Mouse (Mus musculus) retina, postnatal 7 days (tissue): Measurements from ENCODE around the gene Gm10639.
"Not testable (repeated sequence)": the region's sequence is repeated elsewhere in the genome, so short reads cannot be mapped to it uniquely, and the experiment has no call there.

Experiments
- DNase-seq: peaks from one replicate; pipeline ENCODE4 v3.0.0-alpha.2; 2012; ENCODE audit warnings: low read depth, low spot score

The Gm10639 gene

DNA sequence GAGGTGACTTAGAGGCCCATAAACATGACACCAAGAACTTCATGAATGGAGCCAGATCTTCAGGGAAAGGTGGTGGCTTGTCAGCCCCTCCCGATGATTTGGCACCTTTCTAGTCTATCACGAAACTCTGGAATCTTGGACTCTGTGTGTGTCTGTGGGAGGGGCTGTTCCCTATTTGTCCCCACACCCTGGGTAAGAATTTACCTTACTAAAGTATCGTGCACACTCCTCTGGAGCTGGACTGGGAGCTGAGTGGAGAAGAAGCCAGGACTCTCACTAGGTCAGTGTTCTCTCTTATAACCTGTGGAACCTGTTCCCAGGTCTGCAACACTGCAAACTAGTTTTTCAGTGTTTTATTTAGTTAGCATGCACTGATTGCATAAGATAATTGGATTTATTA lies at the start of gene Gm10639:
Gene Gm10639 (plus strand): TSS at position 201 of the 400 bp plus-strand sequence.
- not testable (repeated sequence) for DNase-seq

DNA sequence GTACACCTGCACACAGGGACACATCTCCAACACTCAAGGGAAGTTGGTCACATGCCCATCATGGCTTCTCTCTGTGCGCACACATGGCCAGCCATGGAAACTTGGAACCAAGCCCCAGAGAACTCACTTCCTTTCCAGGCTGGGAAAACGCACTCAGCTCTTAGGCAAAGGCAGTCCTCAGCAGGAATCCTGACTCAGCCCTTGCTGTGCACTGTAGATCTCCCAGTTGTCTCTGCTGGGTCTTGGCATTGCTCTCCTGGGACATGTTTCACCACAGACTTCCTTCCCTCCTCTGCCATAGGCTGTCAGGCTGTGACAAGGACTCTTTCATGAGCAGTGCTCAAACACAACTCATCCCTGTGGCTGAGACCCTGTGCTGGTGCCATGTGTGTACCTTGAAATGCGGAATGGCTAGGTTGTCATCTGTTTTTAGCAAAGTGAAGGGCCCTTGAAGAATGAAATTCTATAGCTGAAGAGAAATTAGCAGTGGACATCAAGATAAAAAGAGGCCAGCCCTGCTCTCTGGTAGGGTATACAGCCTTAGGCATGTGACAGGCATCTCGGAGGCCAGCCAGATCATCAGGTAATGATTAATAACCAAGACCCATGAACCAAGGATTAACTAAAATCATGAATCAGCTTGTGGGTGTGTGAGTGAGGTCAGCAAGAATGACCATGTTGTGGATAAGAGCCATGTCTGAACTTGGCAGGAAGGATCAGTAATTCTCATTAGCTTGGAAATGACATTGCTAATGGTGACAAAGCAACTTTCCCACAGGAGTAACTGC lies 33.8 kb upstream of the Gm10639 start:
- DNase-seq = not testable (repeated sequence)

DNA sequence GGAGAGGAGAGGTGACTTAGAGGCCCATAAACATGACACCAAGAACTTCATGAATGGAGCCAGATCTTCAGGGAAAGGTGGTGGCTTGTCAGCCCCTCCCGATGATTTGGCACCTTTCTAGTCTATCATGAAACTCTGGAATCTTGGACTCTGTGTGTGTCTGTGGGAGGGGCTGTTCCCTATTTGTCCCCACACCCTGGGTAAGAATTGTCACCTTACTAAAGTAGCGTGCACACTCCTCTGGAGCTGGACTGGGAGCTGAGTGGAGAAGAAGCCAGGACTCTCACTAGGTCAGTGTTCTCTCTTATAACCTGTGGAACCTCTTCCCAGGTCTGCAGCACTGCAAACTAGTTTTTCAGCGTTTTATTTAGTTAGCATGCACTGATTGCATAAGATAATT lies 32.8 kb upstream of the Gm10639 start, which contains the start of gene Gm3776:
Gene Gm3776 (plus strand): TSS at position 216 of the 400 bp plus-strand sequence.
- DNase-seq = not testable (repeated sequence)

- not testable (repeated sequence) for DNase-seq
These were observed 30.0 kb upstream of the Gm10639 start for GRCm38 (mm10) chr9:78259688-78260087.

DNA sequence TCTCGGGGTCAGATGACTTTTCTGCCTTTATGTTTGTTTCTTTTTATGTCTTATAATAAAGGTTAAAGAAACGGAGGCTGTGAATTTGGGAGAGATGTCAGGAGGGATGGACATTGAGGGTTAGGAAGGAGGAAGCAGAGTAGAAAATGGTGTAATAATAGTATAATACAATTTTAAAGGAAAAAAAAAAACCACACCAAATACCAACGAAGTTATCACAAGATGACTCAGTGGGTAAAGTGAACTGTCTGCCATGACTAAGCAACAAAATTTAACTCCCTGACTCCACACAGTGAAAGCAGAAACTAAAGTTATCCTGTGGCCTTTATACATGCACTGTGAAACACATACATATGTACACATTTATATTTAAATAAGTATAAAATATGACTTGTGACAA lies 18.8 kb upstream of the Gm10639 start:
- not testable (repeated sequence) for DNase-seq

GRCm38 (mm10) chr9:78282002-78282711 lies 7.6 kb upstream of the Gm10639 start:
- DNase-seq = not testable (repeated sequence)

- not testable (repeated sequence) for DNase-seq
These were observed 660 bp upstream of the Gm10639 start for GRCm38 (mm10) chr9:78289063-78289462.

DNA sequence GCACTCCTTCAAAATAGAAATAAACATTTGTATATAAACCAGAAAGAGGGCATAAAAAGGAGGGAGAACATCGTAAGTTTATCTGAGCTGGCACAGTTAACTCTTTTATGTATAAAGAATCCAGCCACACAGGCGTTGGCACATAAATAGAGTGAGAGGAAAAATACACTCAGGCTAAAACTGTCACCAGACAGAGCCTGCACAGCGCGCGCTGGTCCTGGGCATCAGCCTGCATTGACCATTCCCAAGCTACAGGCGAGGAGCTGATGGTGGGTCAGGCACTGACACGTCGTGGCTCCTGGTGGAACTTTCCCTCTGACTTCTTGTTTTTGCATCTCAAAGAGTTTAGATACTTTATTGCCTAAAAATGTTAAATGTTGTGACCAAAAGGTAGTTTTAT lies 2.7 kb downstream of the Gm10639 start:
- DNase-seq = not testable (repeated sequence)

GRCm38 (mm10) chr9:78293683-78294082 lies 4.0 kb downstream of the Gm10639 start:
- not testable (repeated sequence) for DNase-seq

DNA sequence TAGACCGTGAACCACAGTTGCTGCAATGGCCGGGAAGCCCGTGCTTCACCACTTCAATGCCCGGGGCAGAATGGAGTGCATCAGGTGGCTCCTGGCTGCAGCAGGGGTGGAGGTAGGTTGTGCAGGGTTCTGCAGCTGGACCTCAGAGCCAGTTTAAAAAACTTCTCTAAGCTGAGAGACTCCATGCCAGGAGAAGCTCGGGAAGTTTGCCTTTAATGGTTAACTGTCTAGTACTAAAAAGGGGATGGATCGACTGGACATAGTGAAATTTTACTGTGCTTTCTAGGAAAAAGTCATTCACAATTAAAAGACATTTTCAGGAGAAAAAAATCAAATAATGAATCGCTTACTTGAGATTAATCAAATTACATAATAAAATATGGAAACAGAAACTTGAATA lies 5.1 kb downstream of the Gm10639 start:
- DNase-seq = not testable (repeated sequence)

DNA sequence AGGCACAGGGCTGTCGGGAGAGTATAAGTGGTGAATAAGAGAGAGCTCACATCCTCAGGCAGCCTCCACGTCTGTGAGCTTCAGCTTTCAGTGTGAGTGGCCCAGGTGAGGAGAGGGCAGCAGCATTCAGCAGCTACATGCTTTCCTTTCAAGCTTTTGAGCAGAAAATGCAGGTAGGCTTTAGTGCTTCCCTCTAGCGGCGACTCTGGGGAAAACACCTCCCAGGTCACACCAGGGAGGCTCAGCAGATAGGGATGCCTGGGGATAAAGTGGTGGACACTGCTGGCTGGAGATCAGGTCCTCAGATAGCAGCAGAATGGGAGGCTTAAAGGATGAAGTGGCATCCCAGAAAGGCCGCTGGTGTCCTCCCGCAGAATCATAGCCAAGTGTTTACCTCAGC lies 6.4 kb downstream of the Gm10639 start:
- DNase-seq = peak; percentile 33

DNA sequence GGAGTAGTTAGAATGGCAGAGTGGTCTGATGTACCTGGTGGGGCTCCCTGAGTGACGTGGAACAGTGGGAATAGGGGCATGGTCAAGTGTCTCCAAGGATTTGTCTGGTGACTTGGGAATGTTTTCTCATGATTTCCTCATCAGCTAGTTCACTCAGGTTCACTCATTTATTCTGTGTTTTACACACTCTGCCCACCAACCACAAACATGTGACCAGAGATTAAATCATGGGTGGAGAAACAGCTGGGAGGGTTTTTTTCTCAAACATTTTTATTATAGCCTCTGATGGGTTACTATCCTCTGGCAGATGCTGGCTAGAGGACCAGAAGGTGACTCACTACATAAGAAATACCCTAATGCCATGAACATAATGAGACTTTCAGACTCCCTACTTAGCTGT lies 8.5 kb downstream of the Gm10639 start:
- no peak for DNase-seq

- DNase-seq = not testable (repeated sequence)
These were observed 9.4 kb downstream of the Gm10639 start for GRCm38 (mm10) chr9:78299143-78299542.

DNA sequence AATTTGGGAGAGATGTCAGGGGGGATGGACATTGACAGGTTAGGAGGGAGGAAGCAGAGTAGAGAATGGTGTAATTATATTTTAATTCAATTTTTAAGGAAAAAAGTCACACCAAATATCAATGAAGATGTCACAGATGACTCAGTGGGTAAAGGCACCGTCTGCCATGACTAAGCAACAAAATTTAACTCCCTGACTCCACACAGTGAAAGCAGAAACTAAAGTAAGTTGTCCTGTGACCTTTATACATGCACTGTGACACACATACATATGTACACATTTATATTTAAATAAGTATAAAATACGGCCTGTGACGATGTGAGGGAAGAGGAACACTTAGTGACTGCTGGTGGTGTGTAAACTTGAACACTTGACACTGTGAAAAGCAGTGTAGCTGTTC lies 18.4 kb downstream of the Gm10639 start:
- not testable (repeated sequence) for DNase-seq

DNA sequence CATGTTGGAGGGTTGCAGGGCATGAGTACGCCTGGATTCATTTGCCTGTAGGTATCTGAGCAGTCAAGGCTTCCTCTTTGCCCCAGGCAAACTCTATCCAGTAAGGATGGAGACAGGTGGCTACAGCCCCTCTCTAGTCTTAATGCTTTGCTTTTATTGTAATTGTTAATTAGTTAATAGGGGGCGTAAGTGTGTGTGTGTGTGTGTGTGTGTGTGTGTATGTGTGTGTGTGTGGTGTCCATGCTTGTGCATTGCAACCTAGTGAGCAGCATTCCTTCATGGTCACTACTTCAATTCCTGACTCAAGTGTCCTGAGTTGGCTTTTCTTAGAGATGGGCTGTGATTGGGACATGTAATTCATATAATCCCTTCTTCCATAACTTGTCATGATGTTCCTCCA lies 25.0 kb downstream of the Gm10639 start, which contains the start of gene Omt2a:
Gene Omt2a (minus strand): TSS at position 101 of the 400 bp plus-strand sequence.
- no peak for DNase-seq

GRCm38 (mm10) chr9:78319499-78319898 lies 29.8 kb downstream of the Gm10639 start:
- DNase-seq = no peak

DNA sequence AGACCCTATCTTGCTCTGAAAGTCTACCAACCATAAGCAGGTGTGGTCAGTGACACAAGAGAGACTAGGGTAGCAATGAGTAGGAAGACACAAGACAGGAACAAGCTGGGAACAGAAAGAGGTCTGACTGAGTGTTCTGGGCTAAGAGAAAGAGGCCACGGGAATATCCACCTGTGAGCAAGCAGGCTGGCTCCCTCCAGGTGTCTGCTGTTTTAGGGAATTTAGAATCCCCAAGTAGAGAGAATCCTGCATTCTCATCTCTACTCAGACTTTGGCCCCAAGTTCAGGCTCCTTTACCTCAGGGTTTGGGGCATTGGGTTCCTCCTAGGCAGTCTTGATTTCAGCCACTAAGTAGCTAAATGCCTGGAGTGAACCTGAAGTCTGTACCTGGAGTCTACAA lies 37.6 kb downstream of the Gm10639 start, which contains the start of gene Omt2b:
Gene Omt2b (plus strand): TSS at position 301 of the 400 bp plus-strand sequence.
- not testable (repeated sequence) for DNase-seq

DNA sequence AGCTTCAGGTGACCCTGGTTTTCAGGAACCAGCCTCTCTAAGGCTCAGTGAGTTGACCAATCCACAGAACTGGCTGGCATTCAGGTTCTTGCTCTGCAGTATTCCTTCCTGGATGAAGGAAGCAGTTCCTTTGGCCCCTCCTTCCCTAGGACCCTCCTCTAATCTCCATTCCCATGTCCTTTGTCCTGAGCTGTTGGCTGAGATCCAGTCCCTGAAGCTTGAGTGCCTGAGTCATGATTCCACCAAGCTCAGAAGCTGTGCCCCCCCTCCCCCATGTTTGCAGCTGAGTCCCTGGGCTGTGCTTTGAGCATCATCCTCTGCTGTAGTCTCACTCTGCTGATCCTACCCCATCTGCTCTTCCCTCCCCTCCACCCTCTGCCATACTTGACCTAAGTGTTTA lies 47.3 kb downstream of the Gm10639 start:
- not testable (repeated sequence) for DNase-seq

- DNase-seq = peak; percentile 24
These were observed 50.6 kb downstream of the Gm10639 start for GRCm38 (mm10) chr9:78340324-78340723.

GRCm38 (mm10) chr9:78342494-78342893 lies 52.8 kb downstream of the Gm10639 start:
- not testable (repeated sequence) for DNase-seq

DNA sequence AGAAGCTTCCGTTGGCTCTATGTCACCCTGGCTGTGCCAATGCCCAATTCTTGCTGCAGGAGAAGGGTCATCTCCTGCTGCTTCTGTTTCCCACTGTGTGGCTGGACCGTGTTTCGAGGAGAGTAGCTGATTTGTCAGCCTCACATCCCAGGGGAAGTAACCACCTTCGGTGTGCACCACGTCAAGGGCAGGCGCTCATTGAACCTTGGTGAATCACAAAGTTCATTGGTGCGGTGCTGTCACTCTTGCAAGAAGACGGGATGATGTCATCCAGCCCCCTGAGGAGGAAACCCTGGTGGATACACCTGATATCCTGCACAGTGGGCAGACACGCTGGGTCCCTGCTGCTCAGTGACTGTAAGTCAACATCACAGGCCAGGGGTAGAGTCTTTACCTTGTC lies 53.3 kb downstream of the Gm10639 start:
- not testable (repeated sequence) for DNase-seq

DNA sequence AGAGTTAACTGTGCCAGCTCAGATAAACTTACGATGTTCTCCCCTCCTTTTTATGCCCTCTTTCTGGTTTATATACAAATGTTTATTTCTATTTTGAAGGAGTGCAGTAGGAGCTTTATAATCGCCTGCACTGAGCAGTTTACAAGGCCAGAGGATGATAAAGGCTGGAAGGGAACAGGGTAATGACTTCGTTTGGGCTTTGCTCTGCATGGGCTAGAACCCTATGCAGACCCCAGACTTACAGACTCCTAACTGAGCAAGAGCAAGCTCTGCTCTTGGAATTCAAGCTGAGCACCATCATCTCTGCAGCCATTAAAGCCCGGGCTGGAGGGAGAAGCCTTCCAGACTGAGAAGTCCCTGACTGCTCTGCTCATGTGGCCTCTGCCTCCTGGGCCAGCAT lies 55.5 kb downstream of the Gm10639 start:
- not testable (repeated sequence) for DNase-seq
